Mouse (Mus musculus) embryonic fibroblast, embryonic 13.5 days (primary cell): ENCODE measurements around the gene Hist1h3f.

Source experiments
- CTCF ChIP-seq: IDR thresholded peaks from 2 replicates; pipeline ENCODE4 v1.5.1; 2011; ENCODE audit warnings: mild to moderate bottlenecking, control low read depth, low read length, moderate library complexity, borderline replicate concordance; ENCODE audit not compliant: insufficient read depth
- POLR2A ChIP-seq: IDR thresholded peaks from 2 replicates; pipeline ENCODE4 v1.6.1; 2011; ENCODE audit warnings: low read depth, mild to moderate bottlenecking, control low read depth, low read length, moderate library complexity

DNA sequence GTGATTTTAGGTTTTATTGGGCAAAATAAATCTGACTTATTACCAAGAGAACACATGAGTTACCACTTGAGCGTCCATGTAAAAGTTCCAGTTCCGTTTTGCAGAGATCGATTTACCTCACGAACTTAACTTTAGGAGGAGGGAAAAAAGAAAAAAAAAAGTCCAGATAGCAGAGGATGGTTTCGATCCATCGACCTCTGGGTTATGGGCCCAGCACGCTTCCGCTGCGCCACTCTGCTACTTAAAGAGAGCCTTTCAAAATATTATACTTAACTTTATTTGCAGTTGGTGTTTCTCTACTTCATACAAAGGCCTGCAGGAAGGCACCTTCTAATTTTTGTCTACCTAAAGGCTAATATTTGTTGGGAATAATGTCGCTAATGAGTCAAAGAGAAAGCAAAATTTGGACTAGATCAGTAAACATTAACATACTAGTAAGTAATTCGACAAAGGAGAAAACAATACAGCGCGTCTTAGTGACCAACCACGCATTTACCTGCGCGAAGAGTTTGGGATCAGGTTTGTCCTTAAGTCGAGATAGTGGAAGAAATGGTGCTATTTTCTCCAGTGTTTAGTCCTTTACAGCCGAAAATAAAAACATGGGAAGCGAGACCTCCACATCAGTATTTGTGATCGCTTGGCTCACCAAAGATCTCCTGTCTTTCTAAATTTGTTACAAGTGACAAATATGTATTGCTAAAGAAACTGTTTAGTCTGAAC lies 13.5 kb upstream of the Hist1h3f start:
- TF ChIP-seq CTCF (no peak), POLR2A (0 out of 2 replicates have a peak, but pooled peaks have one; percentile 38)
